Mouse (Mus musculus): ENCODE results near the gene Gm17655.

DNA sequence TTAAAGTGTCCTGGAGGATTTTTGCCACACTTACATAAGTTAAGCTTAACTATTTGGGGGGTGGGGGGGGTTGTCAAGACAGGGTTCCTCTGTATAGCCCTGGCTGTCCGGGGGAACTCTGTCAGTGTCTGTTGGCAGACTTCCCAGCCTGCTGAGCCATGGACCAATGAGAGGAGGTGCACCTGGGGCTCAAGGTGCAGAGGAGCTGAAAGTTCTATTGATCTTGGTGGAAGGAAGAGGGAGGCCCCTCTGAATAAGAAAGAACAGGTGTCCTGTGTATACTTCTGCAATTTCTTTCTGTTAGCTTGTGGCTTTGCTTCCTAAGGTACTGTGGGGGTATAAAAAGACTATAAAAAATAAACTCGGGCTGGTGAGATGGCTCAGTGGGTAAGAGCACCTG, 19.2 kb upstream of the Gm17655 start:
- TF ChIP-seq CTCF (conservative IDR thresholded peaks at IDR 0.05; ENCODE audit: low read length): no peak
- no peak for TF ChIP-seq POU5F1 (IDR thresholded peaks at IDR 0.05; ENCODE audit: borderline replicate concordance, low read length)
